Comparison of ENCODE assay signal across 19 mouse cellular contexts in genomic region chr10:108710514-108710913, GRCm38 (mm10). TPM values are rescaled to one million over a fixed set of nuclear protein-coding genes. Genes with fewer than 3 reads are reported as not detected.
DNase-seq lines count a peak whose midpoint lies in the region; ATAC-seq and TF ChIP-seq lines count a peak whose summit lies in the region.
"Had no signal": no experiment of that assay in that cellular context is flagged by ENCODE, and none has a peak within 500 bp of the region (broad histone marks: within the 10 kb centered on the region; RNA-seq: fewer than 3 reads in every experiment).

No protein-coding gene starts in this region.

- no peak for ATAC-seq in kidney, embryonic 14.5 days (ENCODE audit: low FRiP score, low TSS enrichment)
- no peak for ATAC-seq in intestine, embryonic 15.5 days
- no peak for ATAC-seq in hindbrain, embryonic 12.5 days (ENCODE audit: low FRiP score)
- ATAC-seq: midbrain, embryonic 15.5 days had no signal

- no peak overlapping the region for H3K4me3 ChIP-seq in kidney, adult 2 months (ENCODE audit: insufficient read depth, low read depth, low read length)
- H3K4me3 ChIP-seq in kidney, embryonic 14.5 days (ENCODE audit: low read length) = no peak overlapping the region
- peak overlapping the region; percentile 72 for H3K4me3 ChIP-seq in liver, adult 2 months (ENCODE audit: insufficient read depth, low read depth, low read length)
- no peak overlapping the region for H3K4me3 ChIP-seq in intestine, embryonic 15.5 days (replicated peaks)
- H3K4me3 ChIP-seq in hindbrain, embryonic 12.5 days = no peak overlapping the region
- H3K4me3 ChIP-seq: heart, embryonic 15.5 days; liver, embryonic 13.5 days; midbrain, embryonic 15.5 days; neural tube, embryonic 13.5 days had no signal

- H3K36me3 ChIP-seq in kidney, adult 2 months (ENCODE audit: control insufficient read depth, insufficient read depth, low read length) = no peaks in the 10 kb centered on the region
- H3K36me3 ChIP-seq in kidney, embryonic 14.5 days (ENCODE audit: control insufficient read depth, insufficient read depth, low read length) = no peaks in the 10 kb centered on the region
- no peaks in the 10 kb centered on the region for H3K36me3 ChIP-seq in liver, adult 2 months (ENCODE audit: control insufficient read depth, insufficient read depth, low read length)
- no peaks in the 10 kb centered on the region for H3K36me3 ChIP-seq in intestine, embryonic 15.5 days
- no peaks in the 10 kb centered on the region for H3K36me3 ChIP-seq in hindbrain, embryonic 12.5 days
- H3K36me3 ChIP-seq: G1E; heart, embryonic 15.5 days; liver, embryonic 13.5 days; midbrain, embryonic 15.5 days; neural tube, embryonic 13.5 days had no signal

- 36% methylated on average over 5 of the region's 5 CpGs for WGBS in kidney, adult 2 months
- WGBS in kidney, embryonic 14.5 days = 56% methylated on average over 5 of the region's 5 CpGs
- 13% methylated on average over 5 of the region's 5 CpGs for WGBS in liver, adult 2 months
- 57% methylated on average over 5 of the region's 5 CpGs for WGBS in intestine, embryonic 15.5 days
- 74% methylated on average over 5 of the region's 5 CpGs for WGBS in hindbrain, embryonic 12.5 days

- no peaks in the 10 kb centered on the region for H3K79me2 ChIP-seq in liver, adult 2 months (ENCODE audit: control insufficient read depth, insufficient read depth, low read length)

- no peaks in the 10 kb centered on the region for H3K4me1 ChIP-seq in kidney, adult 2 months (ENCODE audit: control insufficient read depth, insufficient read depth, low read length)
- no peaks in the 10 kb centered on the region for H3K4me1 ChIP-seq in kidney, embryonic 14.5 days (ENCODE audit: control insufficient read depth, insufficient read depth, low read length)
- peaks cover 15% of the 10 kb centered on the region; the same call in 1 of the 2 replicates for H3K4me1 ChIP-seq in liver, adult 2 months (ENCODE audit: control insufficient read depth, insufficient read depth, low read length)
- H3K4me1 ChIP-seq in intestine, embryonic 15.5 days (replicated peaks) = no peaks in the 10 kb centered on the region
- H3K4me1 ChIP-seq in hindbrain, embryonic 12.5 days = no peaks in the 10 kb centered on the region
- H3K4me1 ChIP-seq: heart, embryonic 15.5 days; liver, embryonic 13.5 days; midbrain, embryonic 15.5 days had no signal

- TF ChIP-seq POLR2A in kidney, adult 2 months (IDR thresholded peaks at IDR 0.05; ENCODE audit: low read depth, low read length) = no peak
- TF ChIP-seq POLR2A in liver, adult 2 months (IDR thresholded peaks at IDR 0.05; ENCODE audit: extremely low read depth, insufficient read depth, low read length) = no peak
- TF ChIP-seq POLR2A in brain, embryonic 14.5 days (IDR thresholded peaks at IDR 0.05; ENCODE audit: borderline replicate concordance, extremely low read depth, insufficient read depth, insufficient read length, poor library complexity, severe bottlenecking) = no peak

- peak; percentile 49 for DNase-seq in kidney, adult 2 months
- peak; percentile 97 for DNase-seq in liver, adult 2 months (ENCODE audit: extremely low read depth, low read depth, low spot score)
- no peak for DNase-seq in liver
- DNase-seq in brain, embryonic 14.5 days (ENCODE audit: low read depth) = peak; percentile 82
- peak; percentile 4 to 38 for DNase-seq in kidney, postnatal 36 days
- DNase-seq: cerebellum, adult 8-10 months; liver, embryonic 13.5 days had no signal

- TF ChIP-seq CTCF in kidney, adult 2 months (conservative IDR thresholded peaks at IDR 0.05; ENCODE audit: insufficient read depth, insufficient read length, low read depth, low read length) = no peak
- no peak for TF ChIP-seq CTCF in liver, adult 2 months (IDR thresholded peaks at IDR 0.05; ENCODE audit: low read depth, low read length)
- no peak for TF ChIP-seq CTCF in brain, embryonic 14.5 days (IDR thresholded peaks at IDR 0.05; ENCODE audit: borderline replicate concordance, extremely low read depth, insufficient read depth, insufficient read length)

- H3K27me3 ChIP-seq in kidney, adult 2 months (replicated peaks; ENCODE audit: control insufficient read depth, insufficient read depth, low read length) = no peaks in the 10 kb centered on the region
- no peaks in the 10 kb centered on the region for H3K27me3 ChIP-seq in kidney, embryonic 14.5 days (ENCODE audit: control insufficient read depth, insufficient read depth, low read length)
- no peaks in the 10 kb centered on the region for H3K27me3 ChIP-seq in liver, adult 2 months (ENCODE audit: control insufficient read depth, insufficient read depth, low read length)
- no peaks in the 10 kb centered on the region for H3K27me3 ChIP-seq in intestine, embryonic 15.5 days (replicated peaks)
- no peaks in the 10 kb centered on the region for H3K27me3 ChIP-seq in hindbrain, embryonic 12.5 days
- H3K27me3 ChIP-seq: heart, embryonic 15.5 days; liver, embryonic 13.5 days; midbrain, embryonic 15.5 days; neural tube, embryonic 13.5 days had no signal

- no peaks in the 10 kb centered on the region for H3K9me3 ChIP-seq in kidney, embryonic 14.5 days (ENCODE audit: control insufficient read depth, low read length)
- H3K9me3 ChIP-seq in intestine, embryonic 15.5 days = no peaks in the 10 kb centered on the region
- H3K9me3 ChIP-seq in hindbrain, embryonic 12.5 days (replicated peaks) = no peaks in the 10 kb centered on the region
- H3K9me3 ChIP-seq: G1E; heart, embryonic 15.5 days; midbrain, embryonic 15.5 days; neural tube, embryonic 13.5 days had no signal

- H3K4me2 ChIP-seq in kidney, embryonic 14.5 days (replicated peaks; ENCODE audit: low read depth, low read length) = no peak overlapping the region
- H3K4me2 ChIP-seq in intestine, embryonic 15.5 days (replicated peaks) = no peak overlapping the region
- no peak overlapping the region for H3K4me2 ChIP-seq in hindbrain, embryonic 12.5 days (replicated peaks)
- H3K4me2 ChIP-seq: heart, embryonic 15.5 days; hindbrain, embryonic 14.5 days; liver, embryonic 13.5 days; midbrain, embryonic 15.5 days; neural tube, embryonic 13.5 days had no signal

- H3K27ac ChIP-seq in kidney, adult 2 months (ENCODE audit: insufficient read depth, low read depth, low read length) = no peak overlapping the region
- no peak overlapping the region for H3K27ac ChIP-seq in kidney, embryonic 14.5 days (ENCODE audit: low read depth, low read length)
- H3K27ac ChIP-seq in liver, adult 2 months (replicated peaks; ENCODE audit: insufficient read depth, low read depth, low read length) = peak overlapping the region; percentile 96
- no peak overlapping the region for H3K27ac ChIP-seq in intestine, embryonic 15.5 days
- no peak overlapping the region for H3K27ac ChIP-seq in hindbrain, embryonic 12.5 days
- H3K27ac ChIP-seq: heart, embryonic 15.5 days; hindbrain, embryonic 14.5 days; liver, embryonic 13.5 days; midbrain, embryonic 15.5 days; neural tube, embryonic 13.5 days had no signal

- no peak overlapping the region for H3K9ac ChIP-seq in kidney, embryonic 14.5 days (ENCODE audit: low read depth, low read length)
- H3K9ac ChIP-seq in liver, adult 2 months (ENCODE audit: low read depth, low read length) = peak overlapping the region; percentile 78
- no peak overlapping the region for H3K9ac ChIP-seq in intestine, embryonic 15.5 days
- H3K9ac ChIP-seq in hindbrain, embryonic 12.5 days = no peak overlapping the region
- H3K9ac ChIP-seq: heart, embryonic 15.5 days; hindbrain, embryonic 14.5 days; liver, embryonic 13.5 days; midbrain, embryonic 15.5 days; neural tube, embryonic 13.5 days had no signal

RNA-seq across cellular contexts. Expression of gene Gm5136, which starts 10.6 kb away (rescaled TPM):
- not detected in 2 replicates for polyA plus RNA-seq in kidney, adult 2 months (2012; rRNA removed)
- polyA plus RNA-seq in kidney, embryonic 14.5 days (2014; fragmentation: Nextera tagmentation; extraction: Ambion mirVana) = not detected in 2 replicates
- 0.34 and 0.46 TPM in 2 replicates for total RNA-seq in liver, adult 2 months (2014; rRNA removed)
- polyA plus RNA-seq in liver, adult 2 months (2012; rRNA removed) = not detected in 2 replicates
- polyA plus RNA-seq in brain, embryonic 14.5 days (2012; rRNA removed) = 0.29 and 0.55 TPM in 2 replicates
- not detected in 2 replicates for polyA plus RNA-seq in intestine, embryonic 15.5 days (2015; fragmentation: Nextera tagmentation; extraction: Ambion mirVana)
- 0.19 and 0.22 TPM in 2 replicates for polyA plus RNA-seq in hindbrain, embryonic 12.5 days (2016; fragmentation: Nextera tagmentation; extraction: Ambion mirVana)
- polyA plus RNA-seq: C2C12; G1E; gonadal fat pad, adult 2 months; heart, embryonic 15.5 days; large intestine, adult 2 months; liver, embryonic 13.5 days; stomach, embryonic 16.5 days had no signal
